In the genomic region with DNA sequence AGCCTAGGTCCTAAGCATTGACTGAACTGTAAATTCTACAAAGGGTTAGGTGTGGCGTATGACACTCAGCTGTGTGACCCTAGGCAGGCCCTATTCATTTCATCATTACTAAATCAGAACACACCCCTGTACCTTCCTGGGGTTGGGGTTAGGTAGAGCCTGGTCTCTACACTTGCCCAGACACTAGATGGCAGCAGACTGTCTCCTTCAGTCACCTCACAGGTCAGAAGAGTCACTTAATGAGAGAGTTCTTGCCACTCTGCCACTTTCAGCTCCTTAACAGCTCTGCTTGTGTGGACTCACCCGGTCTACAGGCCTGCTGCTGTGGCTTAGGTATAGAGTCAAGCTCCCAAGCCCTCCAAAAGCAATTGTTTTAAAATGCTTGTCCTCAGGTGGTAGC, we compare ENCODE assay signal across 9 mouse cellular contexts. TPM values are rescaled to one million over a fixed set of nuclear protein-coding genes. Genes with fewer than 3 reads are reported as not detected.
DNase-seq lines count a peak whose midpoint lies in the region; ATAC-seq and TF ChIP-seq lines count a peak whose summit lies in the region.
"Had no signal": no experiment of that assay in that cellular context is flagged by ENCODE, and none has a peak within 500 bp of the region (broad histone marks: within the 10 kb centered on the region; RNA-seq: fewer than 3 reads in every experiment).

No protein-coding gene starts in this region.

- no peak overlapping the region for H3K9ac ChIP-seq in kidney, postnatal 0 days (ENCODE audit: low read depth, low read length)
- H3K9ac ChIP-seq in kidney, embryonic 15.5 days = no peak overlapping the region
- H3K9ac ChIP-seq: limb, embryonic 12.5 days; neural tube, embryonic 12.5 days had no signal

- WGBS in kidney, postnatal 0 days = 89% methylated on average over 2 of the region's 2 CpGs
- 85% methylated on average over 2 of the region's 2 CpGs for WGBS in kidney, embryonic 15.5 days

- H3K4me3 ChIP-seq in kidney, postnatal 0 days (replicated peaks; ENCODE audit: low read depth, low read length) = no peak overlapping the region
- H3K4me3 ChIP-seq in kidney, embryonic 15.5 days (replicated peaks) = no peak overlapping the region
- no peak overlapping the region for H3K4me3 ChIP-seq in embryonic fibroblast, embryonic 13.5 days (ENCODE audit: insufficient read depth, low read length)
- H3K4me3 ChIP-seq: limb, embryonic 12.5 days; neural tube, embryonic 12.5 days had no signal

- H3K27ac ChIP-seq in kidney, postnatal 0 days = no peak overlapping the region
- no peak overlapping the region for H3K27ac ChIP-seq in kidney, embryonic 15.5 days
- H3K27ac ChIP-seq in embryonic fibroblast, embryonic 13.5 days (ENCODE audit: insufficient read depth, low read length) = no peak overlapping the region
- H3K27ac ChIP-seq: limb, embryonic 12.5 days; neural tube, embryonic 12.5 days had no signal

- H3K4me1 ChIP-seq in kidney, postnatal 0 days (replicated peaks; ENCODE audit: insufficient read depth, low read length) = no peaks in the 10 kb centered on the region
- H3K4me1 ChIP-seq in kidney, embryonic 15.5 days = peaks cover 7% of the 10 kb centered on the region
- no peaks in the 10 kb centered on the region for H3K4me1 ChIP-seq in embryonic fibroblast, embryonic 13.5 days (ENCODE audit: control insufficient read depth, insufficient read depth, low read length)

- H3K36me3 ChIP-seq in kidney, postnatal 0 days (ENCODE audit: insufficient read depth, low read length) = no peaks in the 10 kb centered on the region
- H3K36me3 ChIP-seq in kidney, embryonic 15.5 days = no peaks in the 10 kb centered on the region
- H3K36me3 ChIP-seq: limb, embryonic 12.5 days; neural tube, embryonic 12.5 days had no signal

- TF ChIP-seq POLR2A in embryonic fibroblast, embryonic 13.5 days (IDR thresholded peaks at IDR 0.05; ENCODE audit: low read depth, low read length) = no peak

- ATAC-seq in kidney, postnatal 0 days (replicated peaks; ENCODE audit: low FRiP score, low read depth) = no peak
- no peak for ATAC-seq in kidney, embryonic 15.5 days (replicated peaks; ENCODE audit: low FRiP score)
- ATAC-seq in neutrophil, adult 5-6 weeks (ENCODE audit: extremely low read depth, insufficient number of reproducible peaks, low FRiP score, poor library complexity, severe bottlenecking) = peak; percentile 56

- H3K4me2 ChIP-seq in kidney, postnatal 0 days (ENCODE audit: low read length) = no peak overlapping the region
- H3K4me2 ChIP-seq in kidney, embryonic 15.5 days = no peak overlapping the region
- H3K4me2 ChIP-seq: limb, embryonic 12.5 days; neural tube, embryonic 12.5 days had no signal

- DNase-seq in kidney, postnatal 0 days (ENCODE audit: low spot score) = no peak
- peak; percentile 20 for DNase-seq in NIH3T3 (ENCODE audit: low read depth)
- no peak for DNase-seq in layer of hippocampus, postnatal 25 days (ENCODE audit: extremely low spot score in 1 of 2, low spot score in 1 of 2)
- DNase-seq in urinary bladder, postnatal 36 days (ENCODE audit: low spot score in 2 of 2) = no peak

- H3K9me3 ChIP-seq in kidney, postnatal 0 days (replicated peaks; ENCODE audit: low read length) = no peaks in the 10 kb centered on the region
- no peaks in the 10 kb centered on the region for H3K9me3 ChIP-seq in kidney, embryonic 15.5 days (replicated peaks)
- H3K9me3 ChIP-seq: limb, embryonic 12.5 days; neural tube, embryonic 12.5 days had no signal

- no peaks in the 10 kb centered on the region for H3K27me3 ChIP-seq in kidney, postnatal 0 days (ENCODE audit: insufficient read depth, low read length)
- no peaks in the 10 kb centered on the region for H3K27me3 ChIP-seq in kidney, embryonic 15.5 days
- H3K27me3 ChIP-seq: limb, embryonic 12.5 days; neural tube, embryonic 12.5 days had no signal

- peak; percentile 48 for TF ChIP-seq CTCF in kidney, postnatal 0 days (IDR thresholded peaks at IDR 0.05; ENCODE audit: low read depth)
- peak; percentile 56; the same call in 1 of the 2 replicates for TF ChIP-seq CTCF in embryonic fibroblast, embryonic 13.5 days (IDR thresholded peaks at IDR 0.05; ENCODE audit: borderline replicate concordance, insufficient read depth, low read length)

RNA-seq across cellular contexts. Expression of a gene that starts 25.9 kb away (rescaled TPM):
- not detected in 2 replicates for polyA plus RNA-seq in kidney, postnatal 0 days (2015; fragmentation: Nextera tagmentation; extraction: Ambion mirVana)
- not detected in 2 replicates for polyA plus RNA-seq in kidney, embryonic 15.5 days (2015; fragmentation: Nextera tagmentation; extraction: Ambion mirVana)
- not detected in 2 replicates for polyA plus RNA-seq in embryonic fibroblast, embryonic 13.5 days (2011; ENCODE audit: insufficient read length, low read depth, missing spikeins)
- not detected in 2 replicates for total RNA-seq in neutrophil, adult 5-6 weeks (2017)
- total RNA-seq in layer of hippocampus, postnatal 25 days (2021) = not detected
- polyA plus RNA-seq: limb, embryonic 12.5 days; neural tube, embryonic 12.5 days had no signal

RNA-seq across cellular contexts. Expression of a gene that starts 26.3 kb away (rescaled TPM):
- 0.74 and 0.80 TPM in 2 replicates for polyA plus RNA-seq in kidney, postnatal 0 days (2015; fragmentation: Nextera tagmentation; extraction: Ambion mirVana)
- 0.87 and 0.94 TPM in 2 replicates for polyA plus RNA-seq in kidney, embryonic 15.5 days (2015; fragmentation: Nextera tagmentation; extraction: Ambion mirVana)
- 12.8 and 13.1 TPM in 2 replicates for polyA plus RNA-seq in embryonic fibroblast, embryonic 13.5 days (2011; ENCODE audit: insufficient read length, low read depth, missing spikeins)
- total RNA-seq in neutrophil, adult 5-6 weeks (2017) = 100 and 112 TPM in 2 replicates
- 10 to 100 TPM; 50.2 to 53.1 TPM for total RNA-seq in layer of hippocampus, postnatal 25 days (2021)

RNA-seq across cellular contexts. Expression of a gene that starts 30.2 kb away (rescaled TPM):
- not detected in 2 replicates for polyA plus RNA-seq in kidney, postnatal 0 days (2015; fragmentation: Nextera tagmentation; extraction: Ambion mirVana)
- polyA plus RNA-seq in kidney, embryonic 15.5 days (2015; fragmentation: Nextera tagmentation; extraction: Ambion mirVana) = not detected in 2 replicates
- polyA plus RNA-seq in embryonic fibroblast, embryonic 13.5 days (2011; ENCODE audit: insufficient read length, low read depth, missing spikeins) = not detected in 2 replicates
- total RNA-seq in neutrophil, adult 5-6 weeks (2017) = not detected in 2 replicates
- under 1 TPM; 0.47 to 0.49 TPM for total RNA-seq in layer of hippocampus, postnatal 25 days (2021)
- polyA plus RNA-seq: limb, embryonic 12.5 days; neural tube, embryonic 12.5 days had no signal
